Mouse (Mus musculus) natural killer cell, adult 2 months (primary cell): ENCODE measurements around the gene Gtf3a.
"Not testable (repeated sequence)": the region's sequence is repeated elsewhere in the genome, so short reads cannot be mapped to it uniquely, and the experiment has no call there.

Experiments
- DNase-seq, 2 experiments: peaks; one replicate each; pipeline ENCODE4 v3.0.0; 2022; ENCODE audit warnings: low spot score in 2 of 2

Gtf3a gene

GRCm38 (mm10) chr5:146948508-146949088 lies at the start of gene Gtf3a:
Gene Gtf3a (plus strand): TSS chr5:146948657.
- DNase-seq = peak; percentile 63 to 74

GRCm38 (mm10) chr5:146900331-146900730 lies 48.1 kb upstream of the Gtf3a start:
- no peak for DNase-seq

- no peak for DNase-seq
Observed at GRCm38 (mm10) chr5:146901501-146901900, 47.0 kb upstream of the Gtf3a start.

GRCm38 (mm10) chr5:146904404-146904803 lies 44.1 kb upstream of the Gtf3a start:
- peak; percentile 42 to 80 for DNase-seq

GRCm38 (mm10) chr5:146905486-146906172 lies 42.8 kb upstream of the Gtf3a start:
- peak; percentile 56 to 74 for DNase-seq

GRCm38 (mm10) chr5:146907533-146907932 lies 40.9 kb upstream of the Gtf3a start:
- DNase-seq = no peak

GRCm38 (mm10) chr5:146908629-146909028 lies 39.8 kb upstream of the Gtf3a start:
- DNase-seq = no peak

GRCm38 (mm10) chr5:146912206-146912605 lies 36.3 kb upstream of the Gtf3a start:
- DNase-seq = peak; percentile 6 to 24

- no peak for DNase-seq
Observed at GRCm38 (mm10) chr5:146913355-146913754, 35.1 kb upstream of the Gtf3a start.

- peak; percentile 38 to 57 for DNase-seq
Observed at GRCm38 (mm10) chr5:146914088-146914766, 34.2 kb upstream of the Gtf3a start.

GRCm38 (mm10) chr5:146916273-146916672 lies 32.2 kb upstream of the Gtf3a start:
- DNase-seq = no peak

- DNase-seq = no peak
Observed at GRCm38 (mm10) chr5:146916806-146917205, 31.7 kb upstream of the Gtf3a start.

GRCm38 (mm10) chr5:146917357-146917756 lies 31.1 kb upstream of the Gtf3a start:
- not testable (repeated sequence) for DNase-seq

- DNase-seq = no peak
Observed at GRCm38 (mm10) chr5:146919874-146920273, 28.6 kb upstream of the Gtf3a start.

- DNase-seq = no peak
Observed at GRCm38 (mm10) chr5:146920314-146921161, 27.9 kb upstream of the Gtf3a start.

- DNase-seq = no peak
Observed at GRCm38 (mm10) chr5:146921224-146921623, 27.2 kb upstream of the Gtf3a start.

GRCm38 (mm10) chr5:146923547-146923946 lies 24.9 kb upstream of the Gtf3a start:
- DNase-seq = no peak

- no peak for DNase-seq
Observed at GRCm38 (mm10) chr5:146926673-146927072, 21.8 kb upstream of the Gtf3a start.

GRCm38 (mm10) chr5:146931422-146931821 lies 17.0 kb upstream of the Gtf3a start:
- DNase-seq = no peak

GRCm38 (mm10) chr5:146931904-146932553 lies 16.4 kb upstream of the Gtf3a start:
- DNase-seq = no peak

GRCm38 (mm10) chr5:146933466-146933865 lies 15.0 kb upstream of the Gtf3a start:
- DNase-seq = no peak
